Mouse (Mus musculus) splenic B cell, adult 2 months (primary cell): ENCODE data around the gene Snx14.
"Not testable (repeated sequence)": the region's sequence is repeated elsewhere in the genome, so short reads cannot be mapped to it uniquely, and the experiment has no call there.

Source experiments
- DNase-seq: peaks from one replicate; pipeline ENCODE4 v3.0.0-alpha.2; 2011; ENCODE audit warnings: low read depth, low spot score
- H3K27me3 ChIP-seq: 2 replicates; pipeline ENCODE4 v1.6.1; 2012; ENCODE audit warnings: mild to moderate bottlenecking, low read length, moderate library complexity, mixed read lengths; ENCODE audit not compliant: control insufficient read depth, poor library complexity, insufficient read depth, severe bottlenecking
- H3K36me3 ChIP-seq: 2 replicates; pipeline ENCODE4 v1.6.1; 2012; ENCODE audit warnings: mild to moderate bottlenecking, low read length, moderate library complexity, mixed read lengths; ENCODE audit not compliant: control insufficient read depth, poor library complexity, insufficient read depth, severe bottlenecking

Gene Snx14

GRCm38 (mm10) chr9:88438555-88439237, at the start of gene Snx14:
Snx14 (minus strand) TSS chr9:88438958.
- no peaks in the 10 kb centered on the region for H3K27me3 ChIP-seq
- peak; percentile 90 for DNase-seq

GRCm38 (mm10) chr9:88484531-88484930, 45.8 kb upstream of the Snx14 start:
- no peaks in the 10 kb centered on the region; the same call in 1 of the 2 replicates for H3K27me3 ChIP-seq
- no peaks in the 10 kb centered on the region; the same call in 1 of the 2 replicates for H3K36me3 ChIP-seq
- no peak for DNase-seq

More at GRCm38 (mm10) chr9:88438555-88439237, at the start of gene Snx14:
- H3K36me3 ChIP-seq: no peaks in the 10 kb centered on the region

- no peaks in the 10 kb centered on the region; the same call in 1 of the 2 replicates for H3K36me3 ChIP-seq
- peak; percentile 81 for DNase-seq
- H3K27me3 ChIP-seq: no peaks in the 10 kb centered on the region; the same call in 1 of the 2 replicates
Observed at GRCm38 (mm10) chr9:88482829-88483396, 44.2 kb upstream of the Snx14 start.

- not testable (repeated sequence) for H3K27me3 ChIP-seq, H3K36me3 ChIP-seq
- peak; percentile 96 for DNase-seq
Observed at GRCm38 (mm10) chr9:88482230-88482828, 43.6 kb upstream of the Snx14 start, which contains the start of gene Syncrip. Syncrip (minus strand) TSS chr9:88482574.

- Histone ChIP-seq H3K36me3 (peaks cover 5% of the 10 kb centered on the region), H3K27me3 (no peaks in the 10 kb centered on the region; the same call in 1 of the 2 replicates)
- peak; percentile 60 for DNase-seq
Observed at GRCm38 (mm10) chr9:88481791-88482160, 43.0 kb upstream of the Snx14 start.

- no peaks in the 10 kb centered on the region; the same call in 1 of the 2 replicates for H3K27me3 ChIP-seq
- H3K36me3 ChIP-seq: peaks cover 5% of the 10 kb centered on the region
- peak; percentile 51 for DNase-seq
Observed at GRCm38 (mm10) chr9:88481061-88481790, 42.5 kb upstream of the Snx14 start.

GRCm38 (mm10) chr9:88480120-88480519, 41.4 kb upstream of the Snx14 start:
- no peak for DNase-seq
- Histone ChIP-seq H3K27me3 (no peaks in the 10 kb centered on the region; the same call in 1 of the 2 replicates), H3K36me3 (peaks cover 9% of the 10 kb centered on the region)

DNA sequence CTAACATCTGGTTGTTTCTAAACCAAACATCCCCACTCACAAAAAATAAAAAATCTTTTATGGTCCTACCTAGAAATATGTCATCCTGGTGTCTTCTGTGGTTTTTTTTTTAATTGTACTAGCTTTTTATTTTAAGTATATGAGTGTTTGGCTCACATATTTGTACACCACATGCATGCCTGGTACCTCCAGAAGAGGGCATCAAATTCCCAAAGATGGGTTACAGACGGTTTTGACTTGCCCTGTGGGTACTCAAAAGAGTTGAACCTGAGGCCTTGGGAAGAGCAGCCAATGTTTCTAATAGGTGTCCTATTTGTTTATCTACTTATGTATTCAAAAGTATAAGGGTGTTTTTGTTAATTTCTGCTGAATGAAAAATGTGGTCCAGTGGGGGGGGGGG, 37.4 kb upstream of the Snx14 start:
- Histone ChIP-seq H3K36me3 (peaks cover 16% of the 10 kb centered on the region), H3K27me3 (no peaks in the 10 kb centered on the region)
- peak; percentile 44 for DNase-seq

GRCm38 (mm10) chr9:88461017-88461416, 22.3 kb upstream of the Snx14 start:
- DNase-seq, H3K27me3 ChIP-seq: not testable (repeated sequence)

DNA sequence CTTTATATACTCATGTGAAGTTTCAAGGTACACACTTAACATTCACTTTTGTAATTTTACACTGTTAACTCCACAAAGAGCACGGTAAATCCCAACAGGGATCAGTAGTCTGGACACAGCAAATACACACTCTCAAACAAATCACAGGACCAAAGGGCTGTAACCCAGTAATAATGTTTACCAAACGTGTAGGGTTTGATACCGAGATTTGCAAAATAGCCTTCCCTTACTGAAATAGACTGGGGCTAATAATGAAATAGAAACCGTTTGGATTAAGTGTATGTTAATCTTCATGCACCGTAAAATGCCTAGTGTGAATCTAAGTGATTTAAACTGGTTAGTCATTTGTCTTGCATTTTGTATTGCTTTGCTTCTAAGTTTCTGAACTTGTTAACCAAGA, 1.2 kb upstream of the Snx14 start:
- Histone ChIP-seq H3K27me3 (no peaks in the 10 kb centered on the region), H3K36me3 (no peaks in the 10 kb centered on the region)
- DNase-seq: no peak

More at GRCm38 (mm10) chr9:88461017-88461416, 22.3 kb upstream of the Snx14 start:
- H3K36me3 ChIP-seq: peaks cover 11% of the 10 kb centered on the region; the same call in 1 of the 2 replicates

DNA sequence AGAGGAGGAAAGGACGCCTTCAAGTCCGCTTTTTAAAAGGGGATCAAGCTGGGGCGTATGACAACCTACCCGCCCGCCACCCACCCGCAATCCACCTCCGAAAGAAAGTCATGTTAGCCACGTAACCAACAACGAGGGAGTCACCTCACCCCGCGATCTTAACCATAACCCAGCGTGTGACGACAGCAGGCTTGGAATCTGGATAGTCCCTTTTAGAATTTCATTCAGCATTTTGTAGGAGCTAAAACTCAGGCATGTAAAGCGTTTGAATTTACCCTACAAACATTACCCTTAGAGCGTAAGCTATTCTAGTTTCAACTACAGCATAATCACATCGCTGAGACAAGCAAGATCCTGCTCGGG, 461 bp upstream of the Snx14 start:
- no peaks in the 10 kb centered on the region for H3K36me3 ChIP-seq
- no peaks in the 10 kb centered on the region for H3K27me3 ChIP-seq
- DNase-seq: no peak

GRCm38 (mm10) chr9:88438237-88438554, 562 bp downstream of the Snx14 start:
- no peaks in the 10 kb centered on the region for H3K36me3 ChIP-seq
- DNase-seq: no peak
- H3K27me3 ChIP-seq: no peaks in the 10 kb centered on the region

- no peaks in the 10 kb centered on the region for H3K36me3 ChIP-seq
- no peak for DNase-seq
- H3K27me3 ChIP-seq: no peaks in the 10 kb centered on the region
Observed at GRCm38 (mm10) chr9:88437342-88438236, 1.2 kb downstream of the Snx14 start.

- peak; percentile 28 for DNase-seq
- Histone ChIP-seq H3K27me3 (no peaks in the 10 kb centered on the region), H3K36me3 (no peaks in the 10 kb centered on the region)
Observed at GRCm38 (mm10) chr9:88424356-88424755, 14.4 kb downstream of the Snx14 start.
